Comparison of ENCODE assay signal across 8 mouse cellular contexts in genomic region chr10:42055224-42056165, GRCm38 (mm10). TPM values are rescaled to one million over a fixed set of nuclear protein-coding genes. Genes with fewer than 3 reads are reported as not detected.
DNase-seq lines count a peak whose midpoint lies in the region; ATAC-seq and TF ChIP-seq lines count a peak whose summit lies in the region.

No protein-coding gene starts in this region.

- TF ChIP-seq CTCF in cerebellum, adult 2 months (IDR thresholded peaks at IDR 0.05; ENCODE audit: borderline replicate concordance, insufficient read depth, low read depth, low read length): no peak

- peak; percentile 80 for ATAC-seq in granulocyte monocyte progenitor cell, adult 5-6 weeks (replicated peaks; ENCODE audit: poor library complexity, severe bottlenecking)

- H3K27ac ChIP-seq in cerebellum, adult 2 months (ENCODE audit: insufficient read depth, low read length): no peak overlapping the region

- no peak for DNase-seq in cerebellum, adult 2 months
- no peak for DNase-seq in cerebellum, postnatal 4 days (ENCODE audit: low spot score in 2 of 2)
- peak; percentile 97 for DNase-seq in 416B (ENCODE audit: low read depth)
- no peak for DNase-seq in cerebellum, postnatal 25 days
- DNase-seq in urinary bladder, adult 2 months (ENCODE audit: low spot score): no peak
- no peak for DNase-seq in kidney, postnatal 25 days

- peaks cover 8% of the 10 kb centered on the region; the same call in 1 of the 2 replicates for H3K9me3 ChIP-seq in megakaryocyte, embryonic 14.5 days

- TF ChIP-seq POLR2A in cerebellum, adult 2 months (IDR thresholded peaks at IDR 0.05; ENCODE audit: borderline replicate concordance, insufficient read depth, low read length): no peak

- peaks cover 10% of the 10 kb centered on the region for H3K36me3 ChIP-seq in megakaryocyte, embryonic 14.5 days (replicated peaks; ENCODE audit: low read length)

- peak overlapping the region; percentile 21 for H3K4me3 ChIP-seq in cerebellum, adult 2 months (replicated peaks; ENCODE audit: insufficient read depth, low read depth, low read length)
- H3K4me3 ChIP-seq in megakaryocyte, embryonic 14.5 days (replicated peaks): peak overlapping the region; percentile 70

- no peaks in the 10 kb centered on the region for H3K4me1 ChIP-seq in cerebellum, adult 2 months (ENCODE audit: control insufficient read depth, insufficient read depth, low read length)
- peaks cover 72% of the 10 kb centered on the region for H3K4me1 ChIP-seq in megakaryocyte, embryonic 14.5 days

- no peaks in the 10 kb centered on the region for H3K27me3 ChIP-seq in cerebellum, adult 2 months (ENCODE audit: control insufficient read depth, insufficient read depth, low read length)
- H3K27me3 ChIP-seq in megakaryocyte, embryonic 14.5 days (replicated peaks): no peaks in the 10 kb centered on the region

- 68% methylated on average over 29 of the region's 29 CpGs for WGBS in cerebellum, adult 2 months

RNA-seq across cellular contexts. Expression of gene Armc2, which starts 37.3 kb away (rescaled TPM):
- 4.4 and 6.0 TPM in 2 replicates for polyA plus RNA-seq in cerebellum, adult 2 months (2012; rRNA removed)
- 0.41 TPM in 1 of 2 replicates, not detected in the other for total RNA-seq in granulocyte monocyte progenitor cell, adult 5-6 weeks (2014; fragmentation: Nextera tagmentation)
- total RNA-seq in granulocyte monocyte progenitor cell, adult 5-6 weeks (2017): 0.73 TPM in 1 of 2 replicates, not detected in the other
- 0.22 and 0.34 TPM in 2 replicates for polyA plus RNA-seq in megakaryocyte, embryonic 14.5 days (2012; ENCODE audit: insufficient read depth, low replicate concordance)
- polyA plus RNA-seq in urinary bladder, adult 2 months (2012; rRNA removed): 1.8 and 1.9 TPM in 2 replicates
